Mouse (Mus musculus): ENCODE results near the gene Ost4. TPM values are rescaled to one million over a fixed set of nuclear protein-coding genes. Genes with fewer than 3 reads are reported as not detected.

Gene Ost4
- total and polyA plus RNA-seq, 3 experiments, result 220 to 478 (median 321) TPM

DNA sequence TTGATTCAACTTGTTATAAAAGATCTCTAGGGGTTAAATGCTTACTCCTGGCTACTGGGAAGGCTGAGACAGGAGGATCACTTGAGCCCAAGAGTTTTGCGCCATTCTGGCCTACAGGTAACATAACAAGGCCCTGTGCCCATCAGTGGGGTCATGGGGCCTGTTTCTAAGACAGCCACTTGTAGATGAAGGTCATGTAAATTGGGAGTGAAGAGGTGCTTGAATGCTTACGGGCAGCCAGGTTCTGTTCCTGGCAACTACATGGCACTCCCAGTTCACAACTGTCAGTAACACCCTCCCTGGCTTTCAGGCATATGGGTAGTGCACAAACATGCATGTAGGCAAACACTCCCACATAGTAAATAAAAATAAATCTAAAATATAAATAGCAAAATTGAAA, 43.3 kb upstream of the Ost4 start:
- H3K36me3 ChIP-seq (ENCODE audit: control insufficient read depth in 1 of 2, insufficient read depth in 2 of 2, low read length in 2 of 2), result peaks cover 0 to 7% of the 10 kb centered on the region in 2 experiments; a peak in 2 of 4 replicates
- H3K27ac ChIP-seq (ENCODE audit: control insufficient read depth, low read depth, low read length), result no peak overlapping the region
- H3K9me3 ChIP-seq (replicated peaks; ENCODE audit: insufficient read depth, low read length), result no peaks in the 10 kb centered on the region
- H3K9ac ChIP-seq (ENCODE audit: control insufficient read depth, low read depth, low read length, poor library complexity, severe bottlenecking), result no peak overlapping the region
- H3K4me1 ChIP-seq (ENCODE audit: control insufficient read depth in 1 of 2, insufficient read depth in 2 of 2, low read length in 2 of 2), result peaks cover 2 to 14% of the 10 kb centered on the region in 2 experiments; a peak in 3 of 4 replicates
- H3K79me2 ChIP-seq (ENCODE audit: control insufficient read depth, insufficient read depth, low read length, poor library complexity), result peaks cover 3% of the 10 kb centered on the region; the same call in 1 of the 2 replicates
- no peak overlapping the region for H3K4me3 ChIP-seq (ENCODE audit: control insufficient read depth in 1 of 2, insufficient read depth in 1 of 2, low read depth in 2 of 2, low read length in 2 of 2)
- peak; percentile 38 for DNase-seq (ENCODE audit: low read depth, low spot score)
- H3K27me3 ChIP-seq (ENCODE audit: control insufficient read depth in 1 of 2, insufficient read depth in 2 of 2, low read length in 2 of 2), result no peaks in the 10 kb centered on the region
- 0 out of 4 replicates have a peak, but pooled peaks of 1 of the 2 experiments have one; percentile 31 for TF ChIP-seq POLR2A (IDR thresholded peaks at IDR 0.05; ENCODE audit: control insufficient read depth in 1 of 2, insufficient read depth in 1 of 2, low read depth in 1 of 2, low read length in 2 of 2, poor library complexity in 1 of 2)
- no peak for TF ChIP-seq GABPA (IDR thresholded peaks at IDR 0.05; ENCODE audit: low read depth, low read length)

DNA sequence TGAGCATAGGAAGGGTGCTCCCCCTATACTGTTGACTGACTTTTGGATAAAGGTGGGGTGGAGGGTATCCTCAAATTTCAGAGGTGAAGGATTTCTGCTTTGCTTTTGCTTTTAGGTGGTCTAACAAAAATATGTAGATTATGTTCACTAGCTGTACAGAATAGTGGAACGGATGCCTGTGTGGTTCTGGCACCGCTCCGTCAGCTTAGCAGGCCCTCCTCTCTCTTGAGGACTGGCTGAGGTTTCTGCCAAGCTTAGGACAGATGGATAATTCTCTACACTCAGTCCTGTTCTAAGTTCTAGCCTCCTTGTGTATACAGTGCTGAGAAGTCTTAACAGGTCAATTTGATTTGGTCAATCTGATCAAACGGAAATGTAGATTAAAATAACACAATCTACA, 42.9 kb upstream of the Ost4 start:
- Histone ChIP-seq H3K9me3 (replicated peaks; ENCODE audit: insufficient read depth, low read length) (no peaks in the 10 kb centered on the region), H3K27ac (ENCODE audit: control insufficient read depth, low read depth, low read length) (peak overlapping the region; percentile 43), H3K4me3 (ENCODE audit: control insufficient read depth in 1 of 2, insufficient read depth in 1 of 2, low read depth in 2 of 2, low read length in 2 of 2) (peak overlapping the region; percentile 84 to 89), H3K79me2 (ENCODE audit: control insufficient read depth, insufficient read depth, low read length, poor library complexity) (peaks cover 3% of the 10 kb centered on the region; the same call in 1 of the 2 replicates), H3K36me3 (ENCODE audit: control insufficient read depth in 1 of 2, insufficient read depth in 2 of 2, low read length in 2 of 2) (peaks cover 0 to 7% of the 10 kb centered on the region in 2 experiments; a peak in 2 of 4 replicates), H3K9ac (ENCODE audit: control insufficient read depth, low read depth, low read length, poor library complexity, severe bottlenecking) (peak overlapping the region; percentile 76), H3K4me1 (ENCODE audit: control insufficient read depth in 1 of 2, insufficient read depth in 2 of 2, low read length in 2 of 2) (peaks cover 2 to 14% of the 10 kb centered on the region in 2 experiments; a peak in 3 of 4 replicates), H3K27me3 (ENCODE audit: control insufficient read depth in 1 of 2, insufficient read depth in 2 of 2, low read length in 2 of 2) (no peaks in the 10 kb centered on the region)
- 0 out of 2 replicates have a peak, but pooled peaks have one; percentile 23 for TF ChIP-seq RCOR1 (IDR thresholded peaks at IDR 0.05; ENCODE audit: low read depth, low read length)
- no peak for TF ChIP-seq ZMIZ1 (IDR thresholded peaks at IDR 0.05; ENCODE audit: low read depth, low read length)
- no peak for TF ChIP-seq CHD1 (IDR thresholded peaks at IDR 0.05; ENCODE audit: low read depth, low read length)
- peak; percentile 48 for DNase-seq (ENCODE audit: low read depth, low spot score)

DNA sequence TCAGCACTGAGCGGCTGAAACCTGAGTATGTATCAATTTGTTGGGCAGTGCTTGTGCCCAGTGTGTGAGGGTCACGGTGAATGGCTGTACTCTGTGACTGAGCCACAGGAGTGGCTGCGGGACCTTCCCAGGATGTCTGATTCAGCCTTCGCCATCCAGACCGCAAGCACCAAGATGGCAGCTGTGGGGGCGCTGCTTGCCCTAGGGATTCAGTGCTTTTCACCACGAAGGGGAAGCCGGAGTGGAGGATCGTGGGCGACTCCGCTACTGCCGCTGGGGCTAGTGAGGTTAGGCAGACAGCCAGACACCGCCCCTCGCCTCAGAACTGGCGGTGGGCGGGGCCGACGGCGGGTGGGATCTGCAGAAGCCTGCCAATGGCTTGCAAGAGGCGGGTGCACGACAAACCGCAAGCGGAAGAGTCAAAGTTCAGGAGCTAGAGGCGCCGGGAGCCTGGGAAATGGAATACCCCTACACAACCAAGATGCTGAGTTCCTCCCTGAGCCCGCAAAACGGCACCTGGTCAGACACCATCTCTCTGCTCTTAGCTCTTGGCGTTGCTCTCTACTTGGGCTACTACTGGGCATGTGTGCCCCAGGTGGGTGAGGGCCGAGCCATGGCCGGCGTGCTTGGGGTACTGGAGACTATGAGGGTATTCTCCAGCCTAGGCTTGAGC, 42.2 kb upstream of the Ost4 start:
- Histone ChIP-seq H3K4me3 (ENCODE audit: control insufficient read depth in 1 of 2, insufficient read depth in 1 of 2, low read depth in 2 of 2, low read length in 2 of 2) (peak overlapping the region; percentile 84 to 89), H3K36me3 (ENCODE audit: control insufficient read depth in 1 of 2, insufficient read depth in 2 of 2, low read length in 2 of 2) (peaks cover 0 to 7% of the 10 kb centered on the region in 2 experiments; a peak in 2 of 4 replicates), H3K4me1 (ENCODE audit: control insufficient read depth in 1 of 2, insufficient read depth in 2 of 2, low read length in 2 of 2) (peaks cover 2 to 14% of the 10 kb centered on the region in 2 experiments; a peak in 3 of 4 replicates), H3K9ac (ENCODE audit: control insufficient read depth, low read depth, low read length, poor library complexity, severe bottlenecking) (peak overlapping the region; percentile 77), H3K9me3 (replicated peaks; ENCODE audit: insufficient read depth, low read length) (no peaks in the 10 kb centered on the region), H3K79me2 (ENCODE audit: control insufficient read depth, insufficient read depth, low read length, poor library complexity) (peaks cover 3% of the 10 kb centered on the region; the same call in 1 of the 2 replicates), H3K27me3 (ENCODE audit: control insufficient read depth in 1 of 2, insufficient read depth in 2 of 2, low read length in 2 of 2) (no peaks in the 10 kb centered on the region), H3K27ac (ENCODE audit: control insufficient read depth, low read depth, low read length) (peak overlapping the region; percentile 69)
- peak; percentile 99 for DNase-seq (ENCODE audit: low read depth, low spot score)
- TF ChIP-seq MXI1 (IDR thresholded peaks at IDR 0.05; ENCODE audit: low read depth, low read length) (no peak; the same call in 1 of the 2 replicates), POLR2AphosphoS5 (IDR thresholded peaks at IDR 0.05; ENCODE audit: borderline replicate concordance, low read depth, low read length) (peak; percentile 58; the same call in 1 of the 2 replicates), MAX (IDR thresholded peaks at IDR 0.05; ENCODE audit: low read length) (peak; percentile 62), SIN3A (IDR thresholded peaks at IDR 0.05; ENCODE audit: low read length) (peak; percentile 82), CHD2 (IDR thresholded peaks at IDR 0.05; ENCODE audit: low read length) (no peak), TBP (IDR thresholded peaks at IDR 0.05; ENCODE audit: low read depth, low read length) (peak; percentile 67; the same call in 1 of the 2 replicates), ZC3H11A (IDR thresholded peaks at IDR 0.05; ENCODE audit: low read depth, low read length) (no peak), EP300 (IDR thresholded peaks at IDR 0.05; ENCODE audit: low read depth in 1 of 2, low read length in 2 of 2) (peak; percentile 27 to 49; a peak in 1 of 4 replicates), CHD1 (IDR thresholded peaks at IDR 0.05; ENCODE audit: low read depth, low read length) (peak; percentile 36; the same call in 1 of the 2 replicates), RCOR1 (IDR thresholded peaks at IDR 0.05; ENCODE audit: low read depth, low read length) (peak; percentile 47; the same call in 1 of the 2 replicates), SMC3 (IDR thresholded peaks at IDR 0.05; ENCODE audit: low read depth, low read length) (peak; percentile 17; the same call in 1 of the 2 replicates), USF1 (IDR thresholded peaks at IDR 0.05; ENCODE audit: low read depth, low read length) (no peak), NELFE (IDR thresholded peaks at IDR 0.05; ENCODE audit: low read depth, low read length) (peak; percentile 92), ELF1 (IDR thresholded peaks at IDR 0.05; ENCODE audit: low read depth, low read length) (peak; percentile 78), GABPA (IDR thresholded peaks at IDR 0.05; ENCODE audit: low read depth, low read length) (no peak), TCF12 (IDR thresholded peaks at IDR 0.05; ENCODE audit: low read depth, low read length) (peak; percentile 52), RAD21 (IDR thresholded peaks at IDR 0.05; ENCODE audit: low read depth, low read length) (no peak; the same call in 1 of the 2 replicates), ZKSCAN1 (IDR thresholded peaks at IDR 0.05; ENCODE audit: low read depth, low read length) (no peak), TAL1 (IDR thresholded peaks at IDR 0.05; ENCODE audit: low read length) (no peak), GATA1 (IDR thresholded peaks at IDR 0.05; ENCODE audit: low read depth, low read length) (no peak), POLR2A (IDR thresholded peaks at IDR 0.05; ENCODE audit: control insufficient read depth in 1 of 2, insufficient read depth in 1 of 2, low read depth in 1 of 2, low read length in 2 of 2, poor library complexity in 1 of 2) (peak; percentile 86 to 90), HCFC1 (IDR thresholded peaks at IDR 0.05; ENCODE audit: low read depth, low read length) (peak; percentile 67; the same call in 1 of the 2 replicates)
